Mouse (Mus musculus) liver, embryonic 15.5 days (tissue): ENCODE measurements at regions not wholly inside any gene's neighbourhood (a gene's known extent, or its start where the extent isn't known, plus 50 kb on each side); places are given as distances from the start of the nearest gene placed in this dataset.
A peak's percentile ranks its signal among the peaks of the same experiment; 100 is the strongest.

Experiments used
- ATAC-seq: fragments of 200-750 bp; cut with Nextera tagmentation; 2 replicates; pipeline ENCODE4 v1.8.0; 2017; ENCODE audit warnings: moderate number of reproducible peaks, mild to moderate bottlenecking, moderate library complexity; ENCODE audit not compliant: insufficient read depth
- H3K27ac ChIP-seq: fragments of 300-500 bp; sonication (generic); replicated peaks from 2 replicates; pipeline ENCODE4 v1.5.1; 2015; ENCODE audit warnings: mild to moderate bottlenecking, inconsistent platforms
- H3K27me3 ChIP-seq: fragments of 300-500 bp; sonication (generic); 2 replicates; pipeline ENCODE4 v1.6.1; 2015; ENCODE audit warnings: mild to moderate bottlenecking, inconsistent platforms
- H3K36me3 ChIP-seq: fragments of 300-500 bp; sonication (generic); replicated peaks from 2 replicates; pipeline ENCODE4 v1.6.1; 2015; ENCODE audit warnings: moderate library complexity, mild to moderate bottlenecking, inconsistent platforms
- H3K4me1 ChIP-seq: fragments of 300-500 bp; sonication (generic); replicated peaks from 2 replicates; pipeline ENCODE4 v1.6.1; 2015; ENCODE audit warnings: inconsistent platforms
- H3K4me2 ChIP-seq: fragments of 300-500 bp; sonication (generic); 2 replicates; pipeline ENCODE4 v1.6.1; 2015; ENCODE audit warnings: moderate library complexity, mild to moderate bottlenecking, inconsistent platforms
- H3K4me3 ChIP-seq: fragments of 300-500 bp; sonication (generic); replicated peaks from 2 replicates; pipeline ENCODE4 v1.5.1; 2015; ENCODE audit warnings: mild to moderate bottlenecking, inconsistent platforms
- H3K9ac ChIP-seq: fragments of 300-500 bp; sonication (generic); 2 replicates; pipeline ENCODE4 v1.6.1; 2015; ENCODE audit warnings: moderate library complexity, mild to moderate bottlenecking, inconsistent platforms
- H3K9me3 ChIP-seq: fragments of 300-500 bp; sonication (generic); replicated peaks from 2 replicates; pipeline ENCODE4 v1.6.1; 2016; ENCODE audit warnings: inconsistent platforms
- WGBS: fragments of 180-500 bp; shearing (Covaris S2); methylation state at CpG from one replicate; pipeline ENCODE4 v1.1.7; 2015; ENCODE audit warnings: mixed read lengths; ENCODE audit not compliant: insufficient replicate concordance; 5-methylcytosine and 5-hydroxymethylcytosine counted together

- WGBS: 64% methylated on average over 5 of the region's 5 CpGs
- no peak overlapping the region for H3K4me3 ChIP-seq
- no peaks in the 10 kb centered on the region for H3K36me3 ChIP-seq
- no peaks in the 10 kb centered on the region for H3K27me3 ChIP-seq
- H3K4me1 ChIP-seq: no peaks in the 10 kb centered on the region
- no peak overlapping the region for H3K27ac ChIP-seq
- no peak for ATAC-seq
- no peak overlapping the region for H3K9ac ChIP-seq
- H3K9me3 ChIP-seq: no peaks in the 10 kb centered on the region
- H3K4me2 ChIP-seq: no peak overlapping the region
Observed at GRCm38 (mm10) chr8:89646946-89647345, 603.0 kb upstream of the Sall1 start.

GRCm38 (mm10) chr8:89641339-89641738 lies 597.4 kb upstream of the Sall1 start:
- Histone ChIP-seq H3K4me3 (no peak overlapping the region), H3K4me1 (no peaks in the 10 kb centered on the region), H3K27ac (no peak overlapping the region), H3K36me3 (no peaks in the 10 kb centered on the region), H3K27me3 (no peaks in the 10 kb centered on the region), H3K9ac (no peak overlapping the region), H3K4me2 (no peak overlapping the region), H3K9me3 (no peaks in the 10 kb centered on the region)
- no peak for ATAC-seq
- 17% methylated on average over 5 of the region's 5 CpGs for WGBS

GRCm38 (mm10) chr8:89634864-89635263 lies 590.9 kb upstream of the Sall1 start:
- Histone ChIP-seq H3K27me3 (no peaks in the 10 kb centered on the region), H3K27ac (no peak overlapping the region), H3K4me1 (no peaks in the 10 kb centered on the region), H3K36me3 (no peaks in the 10 kb centered on the region), H3K9ac (no peak overlapping the region), H3K4me2 (no peak overlapping the region), H3K4me3 (no peak overlapping the region), H3K9me3 (no peaks in the 10 kb centered on the region)
- ATAC-seq: no peak
- 40% methylated on average over 2 of the region's 2 CpGs for WGBS

- Histone ChIP-seq H3K27me3 (no peaks in the 10 kb centered on the region), H3K36me3 (no peaks in the 10 kb centered on the region), H3K27ac (no peak overlapping the region), H3K4me2 (no peak overlapping the region), H3K9ac (no peak overlapping the region), H3K4me3 (no peak overlapping the region), H3K9me3 (no peaks in the 10 kb centered on the region), H3K4me1 (no peaks in the 10 kb centered on the region)
- WGBS: 73% methylated on average over 5 of the region's 5 CpGs
- no peak for ATAC-seq
Observed at GRCm38 (mm10) chr8:89632304-89632703, 588.3 kb upstream of the Sall1 start.

- ATAC-seq: no peak
- H3K4me2 ChIP-seq: no peak overlapping the region
Observed at GRCm38 (mm10) chr8:89630540-89630939, 586.6 kb upstream of the Sall1 start.

GRCm38 (mm10) chr8:89618089-89618488 lies 574.1 kb upstream of the Sall1 start:
- Histone ChIP-seq H3K9me3 (no peaks in the 10 kb centered on the region), H3K36me3 (no peaks in the 10 kb centered on the region), H3K27ac (no peak overlapping the region), H3K4me3 (no peak overlapping the region), H3K4me1 (no peaks in the 10 kb centered on the region; the same call in 1 of the 2 replicates), H3K9ac (no peak overlapping the region), H3K4me2 (no peak overlapping the region), H3K27me3 (no peaks in the 10 kb centered on the region)
- peak; percentile 34; the same call in 1 of the 2 replicates for ATAC-seq
- 17% methylated on average over 7 of the region's 7 CpGs for WGBS

More at GRCm38 (mm10) chr8:89630540-89630939, 586.6 kb upstream of the Sall1 start:
- H3K4me1 ChIP-seq: no peaks in the 10 kb centered on the region
- no peaks in the 10 kb centered on the region for H3K36me3 ChIP-seq
- no peaks in the 10 kb centered on the region for H3K27me3 ChIP-seq
- no peak overlapping the region for H3K4me3 ChIP-seq
- H3K9me3 ChIP-seq: no peaks in the 10 kb centered on the region
- H3K9ac ChIP-seq: no peak overlapping the region
- H3K27ac ChIP-seq: no peak overlapping the region
- 77% methylated on average over 3 of the region's 3 CpGs for WGBS

GRCm38 (mm10) chr8:89615863-89616558 lies 572.0 kb upstream of the Sall1 start:
- H3K9me3 ChIP-seq: no peaks in the 10 kb centered on the region
- no peaks in the 10 kb centered on the region for H3K36me3 ChIP-seq
- ATAC-seq: no peak
- no peak overlapping the region for H3K4me3 ChIP-seq
- H3K27ac ChIP-seq: no peak overlapping the region
- no peak overlapping the region for H3K9ac ChIP-seq
- H3K4me1 ChIP-seq: no peaks in the 10 kb centered on the region; the same call in 1 of the 2 replicates
- WGBS: 66% methylated on average over 8 of the region's 8 CpGs
- H3K27me3 ChIP-seq: no peaks in the 10 kb centered on the region
- H3K4me2 ChIP-seq: no peak overlapping the region

- 60% methylated on average over 4 of the region's 4 CpGs for WGBS
- no peaks in the 10 kb centered on the region for H3K4me1 ChIP-seq
- ATAC-seq: no peak
- no peak overlapping the region for H3K4me3 ChIP-seq
- H3K27me3 ChIP-seq: no peaks in the 10 kb centered on the region
- H3K36me3 ChIP-seq: no peaks in the 10 kb centered on the region
- H3K4me2 ChIP-seq: no peak overlapping the region
- H3K9ac ChIP-seq: no peak overlapping the region
- no peak overlapping the region for H3K27ac ChIP-seq
- H3K9me3 ChIP-seq: no peaks in the 10 kb centered on the region
Observed at GRCm38 (mm10) chr8:89609074-89609473, 565.1 kb upstream of the Sall1 start.

- 64% methylated on average over 4 of the region's 4 CpGs for WGBS
Observed at GRCm38 (mm10) chr8:89605905-89606468, 562.0 kb upstream of the Sall1 start.

GRCm38 (mm10) chr8:89604461-89604860 lies 560.5 kb upstream of the Sall1 start:
- no peaks in the 10 kb centered on the region for H3K36me3 ChIP-seq
- no peak overlapping the region for H3K4me3 ChIP-seq
- H3K9me3 ChIP-seq: no peaks in the 10 kb centered on the region
- H3K4me1 ChIP-seq: no peaks in the 10 kb centered on the region
- no peaks in the 10 kb centered on the region for H3K27me3 ChIP-seq
- WGBS: 49% methylated on average over 3 of the region's 3 CpGs
- no peak overlapping the region for H3K27ac ChIP-seq
- no peak overlapping the region for H3K9ac ChIP-seq
- no peak for ATAC-seq
- no peak overlapping the region for H3K4me2 ChIP-seq

More at GRCm38 (mm10) chr8:89605905-89606468, 562.0 kb upstream of the Sall1 start:
- Histone ChIP-seq H3K4me2 (no peak overlapping the region), H3K27ac (no peak overlapping the region), H3K36me3 (no peaks in the 10 kb centered on the region), H3K27me3 (no peaks in the 10 kb centered on the region), H3K4me3 (no peak overlapping the region), H3K9ac (no peak overlapping the region), H3K9me3 (no peaks in the 10 kb centered on the region), H3K4me1 (no peaks in the 10 kb centered on the region)
- no peak for ATAC-seq

- Histone ChIP-seq H3K4me1 (no peaks in the 10 kb centered on the region), H3K9ac (no peak overlapping the region), H3K4me2 (no peak overlapping the region), H3K27ac (no peak overlapping the region), H3K4me3 (no peak overlapping the region), H3K36me3 (no peaks in the 10 kb centered on the region), H3K27me3 (no peaks in the 10 kb centered on the region), H3K9me3 (no peaks in the 10 kb centered on the region)
- 61% methylated on average over 7 of the region's 7 CpGs for WGBS
- ATAC-seq: no peak
Observed at GRCm38 (mm10) chr8:89596380-89596779, 552.4 kb upstream of the Sall1 start.

- Histone ChIP-seq H3K27me3 (no peaks in the 10 kb centered on the region), H3K36me3 (no peaks in the 10 kb centered on the region), H3K4me1 (no peaks in the 10 kb centered on the region), H3K9me3 (no peaks in the 10 kb centered on the region), H3K9ac (no peak overlapping the region), H3K27ac (no peak overlapping the region), H3K4me2 (no peak overlapping the region), H3K4me3 (no peak overlapping the region)
- no peak for ATAC-seq
Observed at GRCm38 (mm10) chr8:89583091-89583490, 539.1 kb upstream of the Sall1 start.
